Mouse (Mus musculus) CD4-positive, CD25-positive, alpha-beta regulatory T cell, adult 2 months (primary cell): ENCODE measurements around the gene Trarg1.

Experiments
- DNase-seq: peaks from one replicate; pipeline ENCODE4 v3.0.0-alpha.2; 2012; ENCODE audit warnings: low read depth, low spot score

Trarg1 gene

DNA sequence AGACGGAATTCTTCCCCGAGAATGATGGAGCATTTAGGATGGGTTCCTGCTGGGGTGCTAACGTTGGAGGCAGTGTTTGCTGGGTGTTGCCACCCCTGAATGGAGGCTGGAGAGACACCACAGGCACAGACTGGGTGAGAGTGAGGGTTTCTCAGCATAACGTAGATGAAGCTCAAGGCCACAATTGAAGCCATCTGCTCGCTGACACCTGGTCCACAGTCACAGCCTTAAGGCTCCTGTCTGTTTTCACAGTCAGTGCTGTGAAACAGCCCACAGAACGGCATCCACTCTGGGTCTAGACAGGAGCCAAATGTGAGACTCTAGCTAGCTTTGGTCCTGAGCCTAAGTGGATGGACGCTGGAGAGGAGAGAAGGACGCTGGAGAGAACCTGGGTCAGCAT, 5.4 kb upstream of the Trarg1 start:
- no peak for DNase-seq

- no peak for DNase-seq
Measured at GRCm38 (mm10) chr11:76674704-76675103, 4.9 kb upstream of the Trarg1 start.

- DNase-seq = no peak
Measured at GRCm38 (mm10) chr11:76685604-76686003, 6.0 kb downstream of the Trarg1 start.

GRCm38 (mm10) chr11:76692096-76692495, 12.5 kb downstream of the Trarg1 start:
- DNase-seq = no peak

- DNase-seq = peak; percentile 22
Measured at GRCm38 (mm10) chr11:76695810-76696209, 16.2 kb downstream of the Trarg1 start.

- no peak for DNase-seq
Measured at GRCm38 (mm10) chr11:76699626-76700025, 20.0 kb downstream of the Trarg1 start.

DNA sequence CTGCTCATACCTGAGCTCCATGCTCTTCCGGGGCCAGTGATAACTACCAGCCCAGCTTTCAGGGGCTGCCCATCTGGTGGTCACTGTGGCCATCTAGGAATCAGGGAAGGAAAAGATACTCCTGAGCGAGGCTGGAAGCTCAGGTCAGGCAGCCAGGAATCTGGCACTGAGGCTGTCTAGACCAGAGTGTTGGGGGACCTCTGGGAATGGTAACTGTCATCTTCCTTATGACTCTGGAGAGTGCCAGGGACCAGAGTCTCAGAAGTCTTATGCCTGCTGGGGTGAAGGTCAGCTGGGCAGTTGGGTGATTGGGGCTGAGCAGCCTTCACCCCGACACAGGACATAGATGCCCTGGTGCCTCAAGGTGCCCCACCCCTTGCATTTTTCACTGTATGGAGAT, 28.0 kb downstream of the Trarg1 start:
- DNase-seq = no peak

- no peak for DNase-seq
Measured at GRCm38 (mm10) chr11:76708066-76708465, 28.5 kb downstream of the Trarg1 start.

- no peak for DNase-seq
Measured at GRCm38 (mm10) chr11:76708881-76709280, 29.3 kb downstream of the Trarg1 start.

- no peak for DNase-seq
Measured at GRCm38 (mm10) chr11:76709625-76710452, 30.2 kb downstream of the Trarg1 start.

GRCm38 (mm10) chr11:76717000-76717399, 37.4 kb downstream of the Trarg1 start:
- no peak for DNase-seq

DNA sequence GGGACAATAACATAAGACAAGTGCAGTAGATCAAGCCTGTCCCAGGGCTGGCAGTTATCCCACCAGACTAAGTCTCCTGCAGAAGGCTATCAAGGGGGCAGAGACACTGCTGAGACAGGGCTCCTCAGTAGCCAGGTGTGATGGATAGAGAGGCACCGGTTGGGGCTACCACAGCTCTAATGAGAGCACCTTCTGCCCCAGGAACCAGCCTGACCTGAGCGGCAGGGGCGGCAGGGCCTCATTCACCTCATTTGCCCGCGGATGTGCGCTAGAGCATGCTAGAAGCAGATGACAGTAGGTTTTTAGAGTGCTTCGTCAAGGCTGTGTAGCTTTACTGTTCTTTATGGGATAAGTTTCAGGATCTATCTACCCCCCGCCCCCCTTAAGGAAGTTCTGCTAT, 44.3 kb downstream of the Trarg1 start:
- DNase-seq = no peak

DNA sequence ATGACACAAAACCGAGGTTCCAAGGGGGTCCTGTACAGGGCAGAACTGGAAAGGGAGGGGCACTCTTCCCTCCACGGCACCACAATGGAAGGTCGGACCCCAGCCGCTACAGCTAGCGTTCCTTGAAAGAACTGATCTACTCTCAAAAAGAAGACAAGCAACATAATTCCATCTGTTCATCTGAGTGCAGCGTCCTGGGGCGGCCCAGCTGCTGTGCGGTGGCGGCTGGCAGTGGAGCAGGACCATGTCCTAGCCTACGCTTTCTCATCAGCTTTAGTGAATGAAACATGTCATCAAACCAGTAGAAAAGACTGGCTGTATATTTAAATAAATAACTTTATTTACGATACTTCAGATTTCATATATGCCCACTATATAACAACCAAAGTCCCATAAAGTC, 48.5 kb downstream of the Trarg1 start:
- DNase-seq = no peak

DNA sequence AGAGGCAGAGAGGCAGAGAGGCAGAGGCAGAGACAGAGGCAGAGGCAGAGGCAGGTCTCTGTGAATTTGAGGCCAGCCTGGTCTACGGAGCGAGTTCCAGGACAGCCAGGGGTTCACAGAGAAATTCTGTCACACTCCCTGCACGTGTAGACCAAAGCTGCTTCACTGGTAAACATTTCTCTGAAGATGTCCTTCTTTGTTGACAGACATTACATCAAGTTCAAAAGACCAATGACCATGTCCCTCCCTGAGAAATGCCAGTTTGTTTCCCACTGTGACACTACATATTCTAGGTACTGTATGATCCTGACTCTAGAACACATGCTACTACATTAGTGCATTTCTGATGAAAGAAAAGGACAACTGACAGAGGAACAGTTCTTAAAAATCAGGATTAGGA, 51.0 kb downstream of the Trarg1 start:
- no peak for DNase-seq

- peak; percentile 79 for DNase-seq
Measured at GRCm38 (mm10) chr11:76734560-76734959, 55.0 kb downstream of the Trarg1 start.

DNA sequence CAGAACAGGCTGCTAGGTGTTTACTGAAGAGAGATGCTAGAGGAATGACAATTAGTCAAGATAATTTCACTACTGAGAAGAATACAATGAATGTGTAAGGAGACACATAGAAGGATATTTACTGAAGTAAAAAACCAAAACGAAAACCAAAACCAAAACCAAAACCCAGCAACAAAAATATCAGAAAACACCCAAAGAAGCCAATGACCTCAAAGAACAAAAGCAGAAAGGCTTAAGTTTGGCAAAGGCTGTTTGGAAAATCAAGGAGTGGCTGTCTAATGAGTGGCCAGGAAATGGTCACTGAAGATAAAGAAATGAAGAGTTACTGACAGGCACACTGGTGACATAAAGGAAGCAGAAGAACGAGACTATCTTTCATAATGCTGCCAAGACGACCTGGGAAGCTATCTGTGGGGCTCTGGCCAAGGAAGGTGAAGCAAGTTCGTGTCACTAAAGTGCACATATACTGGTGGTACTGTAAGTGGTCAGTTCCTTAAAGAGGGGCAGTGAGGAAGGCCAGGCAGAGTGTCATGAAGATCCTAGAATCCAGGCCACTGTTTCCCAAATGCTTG, 56.2 kb downstream of the Trarg1 start:
- DNase-seq = peak; percentile 47

DNA sequence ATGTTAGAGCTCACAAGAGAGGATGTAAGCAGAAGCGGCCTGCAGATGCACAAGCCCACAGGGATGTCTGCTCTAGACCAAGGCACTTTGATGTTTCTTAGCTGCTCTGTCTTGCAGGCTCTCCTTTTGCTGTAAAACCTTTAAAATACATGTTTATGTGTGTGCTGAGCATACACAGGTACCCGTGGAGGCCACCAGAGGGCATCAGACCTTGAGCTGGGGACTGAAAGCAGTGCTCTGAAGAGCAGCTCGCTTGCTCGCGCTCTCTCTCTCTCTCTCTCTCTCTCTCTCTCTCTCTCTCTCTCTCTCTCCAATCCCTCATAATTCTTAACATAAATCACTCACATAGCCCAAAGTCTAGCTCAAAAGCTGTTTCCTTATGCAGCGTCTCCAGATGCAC, 59.5 kb downstream of the Trarg1 start:
- peak; percentile 74 for DNase-seq

DNA sequence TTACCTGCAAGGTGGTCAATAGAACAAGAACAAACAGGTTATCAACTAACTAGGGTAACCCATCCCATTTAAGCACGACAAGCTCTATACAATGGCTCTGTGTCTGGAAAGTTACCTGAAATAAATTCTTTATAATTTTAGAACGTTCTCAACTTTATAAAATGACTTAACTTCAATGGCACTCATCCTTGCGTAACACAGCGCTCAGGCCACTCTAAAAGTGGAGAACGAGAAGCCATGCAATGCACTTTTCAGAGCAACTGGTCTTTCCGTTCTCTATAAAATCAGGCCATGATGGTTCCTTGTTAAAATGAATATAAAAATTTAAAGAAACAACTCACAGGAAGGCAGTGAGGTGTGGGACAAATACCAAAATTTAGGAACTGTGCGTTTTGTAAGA, 62.9 kb downstream of the Trarg1 start:
- no peak for DNase-seq

- no peak for DNase-seq
Measured at GRCm38 (mm10) chr11:76744550-76744949, 64.9 kb downstream of the Trarg1 start.

DNA sequence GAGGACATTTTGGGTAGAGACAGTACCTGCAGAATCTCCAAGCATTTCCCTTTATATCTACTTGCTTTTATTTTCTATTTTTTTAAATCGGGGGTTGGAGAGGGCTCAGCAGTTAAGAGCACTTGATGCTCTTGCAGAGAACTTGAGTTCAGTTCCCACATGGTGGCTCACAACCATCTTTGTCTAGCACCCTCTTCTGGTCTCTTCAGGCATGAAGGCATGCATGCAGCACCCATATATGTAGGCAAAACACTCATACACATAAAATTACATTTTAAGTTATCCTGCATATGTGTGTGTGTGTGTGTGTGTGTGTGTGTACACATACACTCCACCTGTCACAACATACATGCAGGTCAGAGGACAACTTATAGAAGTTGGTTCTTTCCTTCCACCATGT, 66.3 kb downstream of the Trarg1 start:
- peak; percentile 58 for DNase-seq
